Mouse (Mus musculus): ENCODE results near the gene Hnrnpl. TPM values are rescaled to one million over a fixed set of nuclear protein-coding genes. Genes with fewer than 3 reads are reported as not detected.

Hnrnpl gene
- polyA plus RNA-seq (2011; ENCODE audit: insufficient read depth, insufficient read length, low read depth, missing spikeins): 633 and 662 TPM in 2 replicates

DNA sequence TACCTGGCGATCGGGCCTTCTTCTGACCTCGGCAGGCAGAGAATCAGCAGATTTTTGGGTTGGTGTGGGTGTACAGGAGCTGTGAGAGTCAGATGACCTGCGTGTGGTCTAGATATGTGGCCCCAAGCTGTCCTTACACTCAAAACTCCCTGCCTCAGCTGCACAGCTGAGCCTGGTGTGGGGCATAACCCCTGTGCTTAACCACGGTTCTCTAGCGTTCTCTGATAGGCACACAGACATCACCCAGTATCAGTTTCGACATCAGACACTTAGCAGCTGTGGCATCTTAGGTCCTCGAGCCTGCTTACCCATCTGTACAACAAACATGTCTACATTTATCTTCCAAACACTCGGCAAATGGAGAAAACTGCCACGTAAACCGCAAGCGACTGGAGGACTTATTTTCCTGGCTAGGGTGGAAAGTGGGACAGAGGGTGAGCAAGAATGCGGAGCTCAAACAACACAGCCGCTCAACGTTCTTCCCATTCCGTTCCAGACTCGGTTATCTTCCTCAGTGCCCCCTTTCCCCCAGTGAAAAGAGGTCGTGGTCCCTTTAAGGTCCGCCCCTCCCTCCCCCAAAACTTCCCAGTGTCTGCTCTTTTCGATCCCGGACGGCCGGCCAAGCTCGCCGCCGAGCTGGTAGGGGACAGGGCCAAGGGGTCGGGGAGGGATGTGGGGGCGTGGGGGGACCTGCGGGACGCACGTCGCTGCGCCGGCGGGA is at the start of gene Hnrnpl:
Gene Hnrnpl, plus strand, starts transcription at position 321 of the 721 bp plus-strand sequence.
- no peaks in the 10 kb centered on the region for H3K9me3 ChIP-seq (replicated peaks; ENCODE audit: control insufficient read depth, insufficient read depth, low read length, poor library complexity, severe bottlenecking)
- TF ChIP-seq CTCF (IDR thresholded peaks at IDR 0.05; ENCODE audit: low read depth, low read length): no peak
- no peak for TF ChIP-seq EP300 (IDR thresholded peaks at IDR 0.05; ENCODE audit: insufficient read depth, low read depth, low read length)
- no peak for TF ChIP-seq POLR2A (IDR thresholded peaks at IDR 0.05; ENCODE audit: insufficient read depth, low read length)
- H3K4me1 ChIP-seq (ENCODE audit: control insufficient read depth, insufficient read depth, low read length): peaks cover 6% of the 10 kb centered on the region
- no peaks in the 10 kb centered on the region for H3K27me3 ChIP-seq (ENCODE audit: control insufficient read depth, insufficient read depth, low read length, poor library complexity, severe bottlenecking)
- H3K4me3 ChIP-seq (ENCODE audit: low read depth, low read length): peak within 1 kb of the TSS; percentile 91
- peak within 1 kb of the TSS; percentile 84 for H3K9ac ChIP-seq (ENCODE audit: low read depth, poor library complexity, severe bottlenecking)
- peaks cover 16% of the 10 kb centered on the region for H3K36me3 ChIP-seq (ENCODE audit: control insufficient read depth, insufficient read depth, low read length, poor library complexity, severe bottlenecking)
- peak within 1 kb of the TSS; percentile 96 for H3K27ac ChIP-seq (ENCODE audit: insufficient read depth, low read length)

GRCm38 (mm10) chr7:28758623-28759022 is 49.7 kb upstream of the Hnrnpl start:
- no peaks in the 10 kb centered on the region for H3K4me1 ChIP-seq (ENCODE audit: control insufficient read depth, insufficient read depth, low read length)
- no peak for TF ChIP-seq CTCF (IDR thresholded peaks at IDR 0.05; ENCODE audit: low read depth, low read length)
- TF ChIP-seq EP300 (IDR thresholded peaks at IDR 0.05; ENCODE audit: insufficient read depth, low read depth, low read length): no peak
- TF ChIP-seq POLR2A (IDR thresholded peaks at IDR 0.05; ENCODE audit: insufficient read depth, low read length): no peak
- H3K4me3 ChIP-seq (ENCODE audit: low read depth, low read length): no peak overlapping the region
- H3K27ac ChIP-seq (ENCODE audit: insufficient read depth, low read length): no peak overlapping the region
- H3K36me3 ChIP-seq (ENCODE audit: control insufficient read depth, insufficient read depth, low read length, poor library complexity, severe bottlenecking): no peaks in the 10 kb centered on the region
- H3K27me3 ChIP-seq (ENCODE audit: control insufficient read depth, insufficient read depth, low read length, poor library complexity, severe bottlenecking): no peaks in the 10 kb centered on the region
- H3K9me3 ChIP-seq (replicated peaks; ENCODE audit: control insufficient read depth, insufficient read depth, low read length, poor library complexity, severe bottlenecking): no peaks in the 10 kb centered on the region
- H3K9ac ChIP-seq (ENCODE audit: low read depth, poor library complexity, severe bottlenecking): no peak overlapping the region

GRCm38 (mm10) chr7:28761907-28762306 is 46.4 kb upstream of the Hnrnpl start:
- Histone ChIP-seq H3K4me1 (ENCODE audit: control insufficient read depth, insufficient read depth, low read length) (peaks cover 2% of the 10 kb centered on the region), H3K4me3 (ENCODE audit: low read depth, low read length) (no peak overlapping the region), H3K36me3 (ENCODE audit: control insufficient read depth, insufficient read depth, low read length, poor library complexity, severe bottlenecking) (no peaks in the 10 kb centered on the region), H3K9me3 (replicated peaks; ENCODE audit: control insufficient read depth, insufficient read depth, low read length, poor library complexity, severe bottlenecking) (no peaks in the 10 kb centered on the region), H3K27ac (ENCODE audit: insufficient read depth, low read length) (no peak overlapping the region), H3K27me3 (ENCODE audit: control insufficient read depth, insufficient read depth, low read length, poor library complexity, severe bottlenecking) (no peaks in the 10 kb centered on the region), H3K9ac (ENCODE audit: low read depth, poor library complexity, severe bottlenecking) (no peak overlapping the region)
- TF ChIP-seq POLR2A (IDR thresholded peaks at IDR 0.05; ENCODE audit: insufficient read depth, low read length) (no peak), CTCF (IDR thresholded peaks at IDR 0.05; ENCODE audit: low read depth, low read length) (no peak), EP300 (IDR thresholded peaks at IDR 0.05; ENCODE audit: insufficient read depth, low read depth, low read length) (no peak)

GRCm38 (mm10) chr7:28765211-28765610 is 43.1 kb upstream of the Hnrnpl start:
- Histone ChIP-seq H3K9ac (ENCODE audit: low read depth, poor library complexity, severe bottlenecking) (peak overlapping the region; percentile 72; the same call in 1 of the 2 replicates), H3K4me1 (ENCODE audit: control insufficient read depth, insufficient read depth, low read length) (peaks cover 2% of the 10 kb centered on the region), H3K4me3 (ENCODE audit: low read depth, low read length) (peak overlapping the region; percentile 41; the same call in 1 of the 2 replicates), H3K36me3 (ENCODE audit: control insufficient read depth, insufficient read depth, low read length, poor library complexity, severe bottlenecking) (no peaks in the 10 kb centered on the region), H3K27ac (ENCODE audit: insufficient read depth, low read length) (no peak overlapping the region), H3K9me3 (replicated peaks; ENCODE audit: control insufficient read depth, insufficient read depth, low read length, poor library complexity, severe bottlenecking) (no peaks in the 10 kb centered on the region), H3K27me3 (ENCODE audit: control insufficient read depth, insufficient read depth, low read length, poor library complexity, severe bottlenecking) (no peaks in the 10 kb centered on the region)
- no peak for TF ChIP-seq CTCF (IDR thresholded peaks at IDR 0.05; ENCODE audit: low read depth, low read length)
- TF ChIP-seq EP300 (IDR thresholded peaks at IDR 0.05; ENCODE audit: insufficient read depth, low read depth, low read length): no peak
- no peak for TF ChIP-seq POLR2A (IDR thresholded peaks at IDR 0.05; ENCODE audit: insufficient read depth, low read length)

GRCm38 (mm10) chr7:28766173-28766879 is 42.0 kb upstream of the Hnrnpl start, which contains the start of gene Sirt2:
Gene Sirt2 (plus strand): TSS chr7:28766735.
- Histone ChIP-seq H3K9me3 (replicated peaks; ENCODE audit: control insufficient read depth, insufficient read depth, low read length, poor library complexity, severe bottlenecking) (no peaks in the 10 kb centered on the region), H3K27ac (ENCODE audit: insufficient read depth, low read length) (no peak within 1 kb of the TSS), H3K9ac (ENCODE audit: low read depth, poor library complexity, severe bottlenecking) (peak within 1 kb of the TSS; percentile 72), H3K27me3 (ENCODE audit: control insufficient read depth, insufficient read depth, low read length, poor library complexity, severe bottlenecking) (no peaks in the 10 kb centered on the region), H3K36me3 (ENCODE audit: control insufficient read depth, insufficient read depth, low read length, poor library complexity, severe bottlenecking) (no peaks in the 10 kb centered on the region), H3K4me3 (ENCODE audit: low read depth, low read length) (peak within 1 kb of the TSS; percentile 91), H3K4me1 (ENCODE audit: control insufficient read depth, insufficient read depth, low read length) (peaks cover 2% of the 10 kb centered on the region)
- TF ChIP-seq CTCF (IDR thresholded peaks at IDR 0.05; ENCODE audit: low read depth, low read length): no peak
- no peak for TF ChIP-seq POLR2A (IDR thresholded peaks at IDR 0.05; ENCODE audit: insufficient read depth, low read length)
- no peak for TF ChIP-seq EP300 (IDR thresholded peaks at IDR 0.05; ENCODE audit: insufficient read depth, low read depth, low read length)
